Mouse (Mus musculus): ENCODE results near the gene Asap3. TPM values are rescaled to one million over a fixed set of nuclear protein-coding genes. Genes with fewer than 3 reads are reported as not detected.

Asap3 gene
- polyA plus RNA-seq, 1 experiment from 2014 or later: 2.4 TPM

- H3K4me1 ChIP-seq (ENCODE audit: control insufficient read depth, insufficient read depth, low read length): peaks cover 6% of the 10 kb centered on the region; the same call in 1 of the 2 replicates
- no peak overlapping the region for H3K27ac ChIP-seq (ENCODE audit: low read depth, low read length)
- 0% methylated on average over 6 of the region's 6 CpGs for WGBS
- no peaks in the 10 kb centered on the region for H3K36me3 ChIP-seq (ENCODE audit: control insufficient read depth, insufficient read depth, low read length)
- no peaks in the 10 kb centered on the region for H3K27me3 ChIP-seq (ENCODE audit: control insufficient read depth, insufficient read depth, low read length)
- H3K9me3 ChIP-seq (ENCODE audit: control insufficient read depth, low read length): no peaks in the 10 kb centered on the region
- no peak for ATAC-seq (ENCODE audit: low read depth)
- peak overlapping the region; percentile 96 for H3K4me2 ChIP-seq (ENCODE audit: low read depth, low read length)
- H3K9ac ChIP-seq (replicated peaks; ENCODE audit: low read depth, low read length): peak overlapping the region; percentile 73
- peak overlapping the region; percentile 56 for H3K4me3 ChIP-seq (ENCODE audit: low read depth, low read length)
Observed at GRCm38 (mm10) chr4:136206943-136207342, 778 bp downstream of the Asap3 start.

GRCm38 (mm10) chr4:136210931-136211330, 4.8 kb downstream of the Asap3 start:
- peaks cover 6% of the 10 kb centered on the region; the same call in 1 of the 2 replicates for H3K4me1 ChIP-seq (ENCODE audit: control insufficient read depth, insufficient read depth, low read length)
- ATAC-seq (ENCODE audit: low read depth): no peak
- WGBS: 73% methylated on average over 9 of the region's 9 CpGs
- H3K9ac ChIP-seq (replicated peaks; ENCODE audit: low read depth, low read length): no peak overlapping the region
- H3K4me2 ChIP-seq (ENCODE audit: low read depth, low read length): no peak overlapping the region
- no peak overlapping the region for H3K4me3 ChIP-seq (ENCODE audit: low read depth, low read length)
- H3K27ac ChIP-seq (ENCODE audit: low read depth, low read length): no peak overlapping the region
- no peaks in the 10 kb centered on the region for H3K36me3 ChIP-seq (ENCODE audit: control insufficient read depth, insufficient read depth, low read length)
- H3K27me3 ChIP-seq (ENCODE audit: control insufficient read depth, insufficient read depth, low read length): no peaks in the 10 kb centered on the region
- H3K9me3 ChIP-seq (ENCODE audit: control insufficient read depth, low read length): no peaks in the 10 kb centered on the region

- H3K4me3 ChIP-seq (ENCODE audit: low read depth, low read length): no peak overlapping the region
- H3K36me3 ChIP-seq (ENCODE audit: control insufficient read depth, insufficient read depth, low read length): no peaks in the 10 kb centered on the region
- H3K27me3 ChIP-seq (ENCODE audit: control insufficient read depth, insufficient read depth, low read length): no peaks in the 10 kb centered on the region
- no peak for ATAC-seq (ENCODE audit: low read depth)
- H3K9me3 ChIP-seq (ENCODE audit: control insufficient read depth, low read length): no peaks in the 10 kb centered on the region
- no peak overlapping the region for H3K9ac ChIP-seq (replicated peaks; ENCODE audit: low read depth, low read length)
- no peak overlapping the region for H3K27ac ChIP-seq (ENCODE audit: low read depth, low read length)
- WGBS: 88% methylated on average over 7 of the region's 7 CpGs
- no peak overlapping the region for H3K4me2 ChIP-seq (ENCODE audit: low read depth, low read length)
- H3K4me1 ChIP-seq (ENCODE audit: control insufficient read depth, insufficient read depth, low read length): peaks cover 6% of the 10 kb centered on the region; the same call in 1 of the 2 replicates
Observed at GRCm38 (mm10) chr4:136213629-136214028, 7.5 kb downstream of the Asap3 start.

- Histone ChIP-seq H3K9me3 (ENCODE audit: control insufficient read depth, low read length) (no peaks in the 10 kb centered on the region), H3K4me3 (ENCODE audit: low read depth, low read length) (no peak overlapping the region), H3K4me2 (ENCODE audit: low read depth, low read length) (no peak overlapping the region), H3K27me3 (ENCODE audit: control insufficient read depth, insufficient read depth, low read length) (no peaks in the 10 kb centered on the region), H3K4me1 (ENCODE audit: control insufficient read depth, insufficient read depth, low read length) (peaks cover 12% of the 10 kb centered on the region; the same call in 1 of the 2 replicates), H3K27ac (ENCODE audit: low read depth, low read length) (no peak overlapping the region), H3K9ac (replicated peaks; ENCODE audit: low read depth, low read length) (no peak overlapping the region), H3K36me3 (ENCODE audit: control insufficient read depth, insufficient read depth, low read length) (no peaks in the 10 kb centered on the region)
- no peak for ATAC-seq (ENCODE audit: low read depth)
- WGBS: 88% methylated on average over 8 of the region's 8 CpGs
Observed at GRCm38 (mm10) chr4:136214828-136215227, 8.7 kb downstream of the Asap3 start.

GRCm38 (mm10) chr4:136215576-136215975, 9.4 kb downstream of the Asap3 start:
- no peaks in the 10 kb centered on the region for H3K9me3 ChIP-seq (ENCODE audit: control insufficient read depth, low read length)
- 90% methylated on average over 8 of the region's 8 CpGs for WGBS
- no peaks in the 10 kb centered on the region for H3K27me3 ChIP-seq (ENCODE audit: control insufficient read depth, insufficient read depth, low read length)
- H3K27ac ChIP-seq (ENCODE audit: low read depth, low read length): no peak overlapping the region
- no peak overlapping the region for H3K4me2 ChIP-seq (ENCODE audit: low read depth, low read length)
- peaks cover 12% of the 10 kb centered on the region; the same call in 1 of the 2 replicates for H3K4me1 ChIP-seq (ENCODE audit: control insufficient read depth, insufficient read depth, low read length)
- H3K36me3 ChIP-seq (ENCODE audit: control insufficient read depth, insufficient read depth, low read length): no peaks in the 10 kb centered on the region
- H3K4me3 ChIP-seq (ENCODE audit: low read depth, low read length): no peak overlapping the region
- H3K9ac ChIP-seq (replicated peaks; ENCODE audit: low read depth, low read length): no peak overlapping the region
- no peak for ATAC-seq (ENCODE audit: low read depth)

GRCm38 (mm10) chr4:136217063-136217462, 10.9 kb downstream of the Asap3 start:
- ATAC-seq (ENCODE audit: low read depth): no peak
- Histone ChIP-seq H3K36me3 (ENCODE audit: control insufficient read depth, insufficient read depth, low read length) (no peaks in the 10 kb centered on the region), H3K9ac (replicated peaks; ENCODE audit: low read depth, low read length) (no peak overlapping the region), H3K4me2 (ENCODE audit: low read depth, low read length) (no peak overlapping the region), H3K27me3 (ENCODE audit: control insufficient read depth, insufficient read depth, low read length) (no peaks in the 10 kb centered on the region), H3K27ac (ENCODE audit: low read depth, low read length) (peak overlapping the region; percentile 44; the same call in 1 of the 2 replicates), H3K9me3 (ENCODE audit: control insufficient read depth, low read length) (no peaks in the 10 kb centered on the region), H3K4me1 (ENCODE audit: control insufficient read depth, insufficient read depth, low read length) (peaks cover 12% of the 10 kb centered on the region; the same call in 1 of the 2 replicates), H3K4me3 (ENCODE audit: low read depth, low read length) (no peak overlapping the region)
- 66% methylated on average over 10 of the region's 10 CpGs for WGBS

- 7% methylated on average over 18 of the region's 18 CpGs for WGBS
- ATAC-seq (ENCODE audit: low read depth): peak; percentile 38; the same call in 1 of the 2 replicates
- Histone ChIP-seq H3K9me3 (ENCODE audit: control insufficient read depth, low read length) (no peaks in the 10 kb centered on the region), H3K27me3 (ENCODE audit: control insufficient read depth, insufficient read depth, low read length) (no peaks in the 10 kb centered on the region), H3K4me1 (ENCODE audit: control insufficient read depth, insufficient read depth, low read length) (peaks cover 18% of the 10 kb centered on the region), H3K4me3 (ENCODE audit: low read depth, low read length) (no peak overlapping the region), H3K36me3 (ENCODE audit: control insufficient read depth, insufficient read depth, low read length) (no peaks in the 10 kb centered on the region), H3K4me2 (ENCODE audit: low read depth, low read length) (peak overlapping the region; percentile 22), H3K27ac (ENCODE audit: low read depth, low read length) (peak overlapping the region; percentile 63; the same call in 1 of the 2 replicates), H3K9ac (replicated peaks; ENCODE audit: low read depth, low read length) (no peak overlapping the region)
Observed at GRCm38 (mm10) chr4:136218595-136219214, 12.5 kb downstream of the Asap3 start.

GRCm38 (mm10) chr4:136220133-136220775, 14.1 kb downstream of the Asap3 start:
- Histone ChIP-seq H3K9me3 (ENCODE audit: control insufficient read depth, low read length) (no peaks in the 10 kb centered on the region), H3K27ac (ENCODE audit: low read depth, low read length) (no peak overlapping the region), H3K36me3 (ENCODE audit: control insufficient read depth, insufficient read depth, low read length) (no peaks in the 10 kb centered on the region), H3K4me3 (ENCODE audit: low read depth, low read length) (no peak overlapping the region), H3K4me1 (ENCODE audit: control insufficient read depth, insufficient read depth, low read length) (peaks cover 26% of the 10 kb centered on the region), H3K9ac (replicated peaks; ENCODE audit: low read depth, low read length) (no peak overlapping the region), H3K27me3 (ENCODE audit: control insufficient read depth, insufficient read depth, low read length) (no peaks in the 10 kb centered on the region), H3K4me2 (ENCODE audit: low read depth, low read length) (no peak overlapping the region)
- ATAC-seq (ENCODE audit: low read depth): no peak
- 13% methylated on average over 17 of the region's 17 CpGs for WGBS

GRCm38 (mm10) chr4:136223549-136224239, 17.5 kb downstream of the Asap3 start:
- Histone ChIP-seq H3K4me1 (ENCODE audit: control insufficient read depth, insufficient read depth, low read length) (peaks cover 19% of the 10 kb centered on the region), H3K4me2 (ENCODE audit: low read depth, low read length) (no peak overlapping the region), H3K9me3 (ENCODE audit: control insufficient read depth, low read length) (no peaks in the 10 kb centered on the region), H3K4me3 (ENCODE audit: low read depth, low read length) (no peak overlapping the region), H3K9ac (replicated peaks; ENCODE audit: low read depth, low read length) (no peak overlapping the region), H3K27me3 (ENCODE audit: control insufficient read depth, insufficient read depth, low read length) (no peaks in the 10 kb centered on the region), H3K27ac (ENCODE audit: low read depth, low read length) (peak overlapping the region; percentile 60), H3K36me3 (ENCODE audit: control insufficient read depth, insufficient read depth, low read length) (no peaks in the 10 kb centered on the region)
- WGBS: 54% methylated on average over 13 of the region's 13 CpGs
- ATAC-seq (ENCODE audit: low read depth): peak; percentile 86

Data from neural tube, embryonic 14.5 days (tissue).